Mouse (Mus musculus): ENCODE data around the gene Coro2b.
A peak's percentile ranks its signal among the peaks of the same experiment; 100 is the strongest.
"Not testable (repeated sequence)": the region's sequence is repeated elsewhere in the genome, so short reads cannot be mapped to it uniquely, and the experiment has no call there.

Coro2b gene

DNA sequence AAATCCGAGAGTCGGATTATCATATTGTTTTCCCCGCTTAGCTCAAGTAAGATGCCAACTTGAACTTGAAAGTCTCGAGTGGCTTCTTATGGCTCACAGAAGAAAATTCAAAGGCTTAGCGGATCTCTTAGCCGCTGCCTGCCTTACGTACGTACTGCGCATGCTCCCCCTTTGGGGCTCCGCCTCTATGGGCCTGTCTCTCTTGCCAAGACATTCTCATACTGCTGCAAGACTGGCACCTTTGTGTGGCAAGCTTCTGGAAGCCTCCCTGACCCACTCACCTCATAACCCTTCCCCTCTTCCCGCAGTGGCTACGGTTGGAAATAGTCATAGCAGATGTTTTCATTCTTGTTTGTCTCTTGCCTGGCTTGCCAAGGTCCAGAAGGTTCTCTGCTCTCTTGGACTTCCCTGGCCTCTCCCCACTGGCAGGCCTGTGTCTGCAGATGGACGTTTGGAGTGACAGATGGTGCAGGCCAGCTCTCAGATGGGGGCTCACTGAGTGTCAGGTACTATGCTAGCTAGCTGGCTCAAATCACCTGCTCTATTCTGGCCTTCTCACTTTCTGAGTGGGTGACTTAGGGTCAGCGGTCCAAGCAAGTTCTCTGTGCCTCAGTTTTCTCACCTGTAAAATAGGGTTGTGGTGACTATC is 65.2 kb downstream of the Coro2b start:
- DNase-seq (ENCODE audit: low read depth): no peak

- no peak for DNase-seq (ENCODE audit: low read depth)
Measured at GRCm38 (mm10) chr9:62471041-62471440, 65.8 kb downstream of the Coro2b start.

DNA sequence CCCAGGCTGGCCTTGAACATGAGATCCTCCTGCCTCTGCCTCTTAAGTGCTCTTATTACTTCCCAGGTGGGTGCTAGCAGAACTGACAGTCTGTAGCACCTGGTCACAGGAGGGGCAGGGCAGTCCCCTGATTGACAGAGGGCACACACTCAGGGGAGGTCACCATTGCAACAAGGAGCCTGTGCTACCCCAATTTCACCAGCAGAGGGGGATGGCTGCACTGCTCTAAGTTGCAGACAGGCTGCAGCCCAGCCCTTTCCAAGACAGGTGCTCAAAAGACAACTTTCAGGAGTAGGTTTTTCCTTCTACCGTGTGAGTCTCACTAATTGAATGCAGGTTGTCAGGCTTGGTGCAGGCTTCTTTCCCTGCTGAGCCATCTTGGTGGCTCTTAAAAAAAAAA is 66.4 kb downstream of the Coro2b start:
- peak; percentile 52 for DNase-seq (ENCODE audit: low read depth)

DNA sequence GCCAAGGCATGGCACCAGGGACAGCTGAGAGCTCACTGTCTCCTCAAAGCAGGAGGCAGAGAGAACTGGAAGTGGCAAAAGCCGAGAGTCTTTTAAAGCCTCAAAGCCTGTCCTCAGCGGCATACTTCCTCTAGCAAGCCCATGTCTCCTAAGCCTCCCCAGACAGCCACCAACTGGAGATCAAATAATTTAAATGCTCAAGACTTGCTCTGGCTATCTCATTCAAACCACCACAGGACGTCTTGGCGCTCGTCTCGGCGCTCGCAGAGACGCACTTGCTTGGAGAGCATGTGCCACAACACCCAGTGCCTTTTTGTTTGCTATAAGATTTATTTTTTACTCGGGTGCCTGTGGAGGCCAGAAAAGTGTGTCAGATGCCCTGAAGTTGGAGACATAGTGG is 67.1 kb downstream of the Coro2b start:
- DNase-seq (ENCODE audit: low read depth): no peak

GRCm38 (mm10) chr9:62469143-62469542 is 67.7 kb downstream of the Coro2b start:
- no peak for DNase-seq (ENCODE audit: low read depth)

- no peak for DNase-seq (ENCODE audit: low read depth)
Measured at GRCm38 (mm10) chr9:62467413-62467784, 69.4 kb downstream of the Coro2b start.

- DNase-seq (ENCODE audit: low read depth): no peak
Measured at GRCm38 (mm10) chr9:62466742-62467412, 70.0 kb downstream of the Coro2b start.

DNA sequence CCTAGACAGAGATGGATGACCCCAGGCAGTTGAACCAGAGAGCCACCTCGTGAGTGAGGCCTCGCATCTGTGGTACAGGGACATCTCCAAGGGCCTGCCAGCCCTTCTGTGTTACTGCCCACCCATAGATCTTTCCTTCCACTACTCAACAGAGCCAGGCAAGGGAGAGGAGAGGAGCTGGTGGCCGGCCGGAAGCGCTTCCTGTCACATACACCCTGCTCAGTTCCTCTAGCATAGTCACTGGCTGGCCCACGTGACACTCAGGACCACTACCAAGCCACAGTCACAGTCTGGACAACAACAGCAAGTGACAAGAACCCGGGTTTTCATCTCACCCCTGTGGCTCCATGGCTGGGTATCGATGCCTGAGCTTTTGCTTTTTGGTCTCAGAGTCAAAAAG is 70.8 kb downstream of the Coro2b start:
- no peak for DNase-seq (ENCODE audit: low read depth)

GRCm38 (mm10) chr9:62464727-62465126 is 72.1 kb downstream of the Coro2b start:
- DNase-seq (ENCODE audit: low read depth): no peak

- DNase-seq (ENCODE audit: low read depth): no peak
Measured at GRCm38 (mm10) chr9:62461766-62462165, 75.1 kb downstream of the Coro2b start.

- DNase-seq (ENCODE audit: low read depth): no peak
Measured at GRCm38 (mm10) chr9:62461095-62461494, 75.7 kb downstream of the Coro2b start.

DNA sequence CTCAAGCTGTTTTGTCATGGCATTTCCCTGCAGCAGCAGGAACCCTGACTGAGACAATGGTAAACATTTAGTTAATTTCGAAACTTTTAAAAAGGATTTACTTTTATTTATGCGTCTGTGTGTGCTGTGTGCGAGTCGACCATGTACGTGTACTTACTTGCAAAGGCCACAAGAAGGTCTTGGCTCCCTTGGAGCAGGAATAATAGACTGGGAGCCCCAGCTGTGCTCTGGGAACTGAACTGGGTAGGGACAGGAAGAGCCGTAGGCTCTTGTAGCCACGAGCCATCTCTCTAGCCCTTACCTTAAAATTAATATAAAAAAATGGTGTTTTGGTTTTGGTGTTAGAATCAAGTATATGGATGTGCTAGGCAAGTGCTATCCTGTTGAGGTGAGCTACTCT is 76.8 kb downstream of the Coro2b start:
- DNase-seq (ENCODE audit: low read depth): no peak

GRCm38 (mm10) chr9:62458457-62458856 is 78.4 kb downstream of the Coro2b start:
- DNase-seq (ENCODE audit: low read depth): no peak

DNA sequence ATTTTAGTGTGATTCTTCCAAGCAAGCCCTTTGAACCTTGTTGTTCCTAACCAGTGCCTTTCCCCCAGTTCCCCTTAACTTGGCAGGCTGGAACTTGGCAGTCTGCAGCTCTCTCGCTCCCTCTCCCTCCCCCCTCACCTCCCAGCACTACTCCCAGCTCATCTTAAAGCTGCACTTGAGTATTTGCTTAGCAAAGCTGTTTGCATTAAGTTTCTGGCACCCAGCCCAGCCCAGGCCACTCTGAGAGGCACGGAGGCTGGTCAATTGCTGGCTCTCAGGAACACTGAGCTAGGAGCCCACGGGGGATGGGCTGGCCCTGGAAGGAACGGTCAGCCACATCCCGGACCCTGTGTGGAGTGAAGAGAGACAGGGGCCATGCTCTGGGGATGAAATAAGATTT is 80.8 kb downstream of the Coro2b start:
- no peak for DNase-seq (ENCODE audit: low read depth)

DNA sequence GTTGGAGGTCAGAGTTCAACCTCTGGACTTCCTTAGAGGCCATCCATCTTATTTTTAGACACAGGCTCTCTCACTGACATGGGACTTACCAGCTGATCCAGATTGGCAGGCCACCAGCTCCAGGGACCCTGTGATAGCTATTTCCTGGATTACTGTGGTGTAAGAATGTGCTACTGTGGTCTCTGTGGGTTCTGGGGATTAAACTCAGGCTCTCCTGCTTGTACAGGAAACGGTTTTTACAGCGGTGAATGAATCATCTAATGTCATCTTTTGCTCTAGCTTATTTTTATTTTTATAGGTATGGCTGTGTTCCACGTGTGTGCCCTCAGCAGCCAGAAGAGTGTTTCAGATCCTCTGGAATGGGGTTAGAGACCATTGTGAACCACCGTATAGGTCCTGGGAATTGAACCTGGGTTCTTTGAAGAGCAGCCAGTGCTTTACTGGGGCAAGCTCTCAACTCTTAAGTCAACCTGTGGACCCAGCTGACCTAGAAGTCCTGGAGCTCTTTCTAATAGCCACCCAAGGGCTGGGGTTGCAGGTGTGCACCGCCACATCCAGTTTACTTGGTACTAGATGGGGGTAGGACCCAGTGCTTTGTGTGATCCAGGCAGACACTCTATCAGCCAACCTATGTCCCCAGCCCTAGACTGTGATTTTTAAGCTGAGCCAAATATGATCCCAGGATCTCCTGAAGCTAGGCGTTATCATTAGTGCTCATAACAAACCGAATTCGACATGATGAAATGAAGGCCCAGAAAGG is 81.5 kb downstream of the Coro2b start:
- no peak for DNase-seq (ENCODE audit: low read depth)

DNA sequence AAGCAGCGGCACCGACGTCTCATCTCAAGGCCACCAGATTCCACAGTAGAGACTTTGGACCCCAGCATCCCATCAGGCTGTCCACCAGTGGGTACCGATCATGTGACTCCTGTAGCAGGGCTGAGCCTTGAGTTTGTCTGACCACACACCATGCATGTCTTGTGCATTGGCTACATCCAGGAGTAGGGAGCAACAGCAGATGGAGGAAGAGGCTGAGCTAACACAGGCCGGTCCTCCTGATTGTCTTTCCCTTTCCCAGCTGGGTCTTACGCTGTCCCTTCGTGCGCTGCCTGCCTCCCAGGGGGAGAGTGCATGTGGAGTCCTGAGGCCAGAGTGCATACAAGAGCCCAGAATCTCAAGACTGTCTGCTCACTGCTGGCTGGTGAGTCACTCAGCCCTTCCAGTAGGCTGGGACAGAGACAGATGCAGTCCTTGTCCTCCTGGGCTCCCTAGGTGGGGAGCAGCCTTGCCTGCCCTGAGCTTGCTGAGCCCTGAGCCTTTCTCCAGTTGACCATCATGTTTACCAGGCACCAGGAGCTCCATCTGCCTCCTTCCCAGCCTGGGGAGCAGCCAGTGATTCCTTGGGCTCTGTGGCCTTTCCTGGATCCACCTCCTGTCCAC is 84.4 kb downstream of the Coro2b start:
- no peak for DNase-seq (ENCODE audit: low read depth)

DNA sequence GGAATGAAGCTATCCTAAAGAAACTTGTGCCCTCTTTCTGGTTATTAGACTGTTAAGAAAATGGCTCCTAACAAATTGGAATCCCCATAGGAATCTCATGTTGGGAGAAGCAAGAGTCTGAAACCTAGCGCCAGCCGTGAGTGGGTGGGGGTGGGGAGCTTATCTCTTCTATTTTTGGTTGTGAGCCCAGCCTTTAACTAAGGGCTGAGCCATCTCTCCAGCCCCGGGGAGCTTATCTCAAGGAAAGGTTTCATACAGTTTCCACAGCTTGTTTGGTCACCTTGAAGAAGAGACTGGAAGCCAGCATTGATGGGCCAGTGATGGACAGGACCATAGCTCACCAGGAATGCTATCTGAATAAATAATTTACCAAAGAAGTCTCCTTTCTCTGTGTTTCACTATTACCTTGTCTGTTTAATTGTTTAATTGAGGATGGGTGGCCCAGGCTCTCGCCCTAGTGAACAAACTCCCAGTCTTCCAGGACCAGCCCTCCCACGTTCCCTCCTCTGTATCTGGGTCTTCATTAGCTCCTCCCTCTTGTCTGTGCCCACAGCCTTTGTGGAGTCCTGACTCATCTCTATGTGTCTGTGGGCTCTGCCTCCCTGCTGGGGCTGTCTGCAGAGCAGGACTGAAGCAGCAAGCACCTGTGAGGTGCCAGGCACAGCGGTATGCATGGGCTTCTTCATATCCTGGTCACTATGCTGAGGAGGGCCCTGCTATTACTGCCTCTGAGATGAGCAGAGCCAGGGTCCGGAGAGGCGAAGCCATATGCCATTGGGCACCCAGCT is 85.1 kb downstream of the Coro2b start:
- DNase-seq (ENCODE audit: low read depth): no peak

- no peak for DNase-seq (ENCODE audit: low read depth)
Measured at GRCm38 (mm10) chr9:62450862-62451261, 86.0 kb downstream of the Coro2b start.

DNA sequence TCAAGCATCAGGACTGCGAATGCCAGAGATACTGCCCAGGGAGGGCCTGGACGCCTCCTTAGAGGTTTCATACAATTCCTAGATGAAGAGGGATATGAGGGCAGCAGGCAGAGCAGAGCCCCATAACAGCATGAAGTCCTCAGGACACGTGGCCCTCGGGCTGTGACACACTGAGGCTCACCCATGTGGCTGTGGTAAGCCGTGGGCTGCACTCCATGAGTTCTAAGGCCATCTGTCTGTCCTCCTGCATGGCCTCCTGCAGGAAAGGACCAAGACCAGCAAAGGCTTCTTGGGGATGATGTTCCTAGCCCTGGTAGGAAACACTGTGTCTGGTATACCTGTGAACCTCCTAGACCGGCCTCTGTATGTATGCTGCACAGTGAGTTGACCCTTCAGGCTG is 86.5 kb downstream of the Coro2b start:
- DNase-seq (ENCODE audit: low read depth): no peak

- not testable (repeated sequence) for DNase-seq (ENCODE audit: low read depth)
Measured at GRCm38 (mm10) chr9:62447337-62447736, 89.5 kb downstream of the Coro2b start.

GRCm38 (mm10) chr9:62438755-62439101 is 98.1 kb downstream of the Coro2b start:
- no peak for DNase-seq (ENCODE audit: low read depth)

DNA sequence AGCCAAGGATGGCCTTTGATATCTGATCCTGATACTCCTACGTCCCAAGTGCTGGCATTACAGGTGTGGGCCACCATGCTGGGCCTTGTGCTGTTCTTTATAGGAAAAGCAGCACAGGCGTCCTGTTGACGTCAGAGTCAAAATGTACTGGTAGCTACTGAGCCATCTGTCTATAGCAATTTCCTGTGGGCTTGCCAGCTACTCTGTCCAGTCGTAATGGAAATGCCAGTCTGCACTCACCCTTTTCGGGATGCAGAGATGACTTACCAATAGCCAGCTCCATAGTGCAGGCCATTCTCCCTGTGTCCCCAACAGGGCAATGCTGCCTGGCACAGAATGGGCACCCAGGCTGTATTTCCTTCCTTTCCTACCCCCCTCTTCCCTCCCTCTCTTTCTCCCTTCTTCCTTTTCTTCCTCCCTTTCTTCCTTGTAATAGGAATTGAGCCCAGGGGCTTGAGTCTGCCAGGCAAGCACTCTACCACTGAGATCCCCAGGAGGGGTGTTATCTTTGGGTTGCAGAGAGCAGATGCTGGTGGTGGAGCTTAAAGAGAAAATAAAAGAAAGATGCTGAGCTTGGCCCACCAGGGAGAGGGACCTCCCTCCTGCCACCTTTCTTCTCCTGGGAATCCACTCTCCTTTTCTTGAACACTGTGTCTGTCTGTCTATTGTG is 98.6 kb downstream of the Coro2b start:
- DNase-seq (ENCODE audit: low read depth): no peak

All from c-Kit-positive CD71-positive TER-119-negative erythroid progenitor cells, embryonic 14.5 days (primary cell).